Mouse (Mus musculus): ENCODE results near the gene Fam155a. TPM values are rescaled to one million over a fixed set of nuclear protein-coding genes. Genes with fewer than 3 reads are reported as not detected.
"Not testable (repeated sequence)": the region's sequence is repeated elsewhere in the genome, so short reads cannot be mapped to it uniquely, and the experiment has no call there.

Gene Fam155a
- polyA plus RNA-seq, 1 experiment from 2014 or later: 0.16 TPM

DNA sequence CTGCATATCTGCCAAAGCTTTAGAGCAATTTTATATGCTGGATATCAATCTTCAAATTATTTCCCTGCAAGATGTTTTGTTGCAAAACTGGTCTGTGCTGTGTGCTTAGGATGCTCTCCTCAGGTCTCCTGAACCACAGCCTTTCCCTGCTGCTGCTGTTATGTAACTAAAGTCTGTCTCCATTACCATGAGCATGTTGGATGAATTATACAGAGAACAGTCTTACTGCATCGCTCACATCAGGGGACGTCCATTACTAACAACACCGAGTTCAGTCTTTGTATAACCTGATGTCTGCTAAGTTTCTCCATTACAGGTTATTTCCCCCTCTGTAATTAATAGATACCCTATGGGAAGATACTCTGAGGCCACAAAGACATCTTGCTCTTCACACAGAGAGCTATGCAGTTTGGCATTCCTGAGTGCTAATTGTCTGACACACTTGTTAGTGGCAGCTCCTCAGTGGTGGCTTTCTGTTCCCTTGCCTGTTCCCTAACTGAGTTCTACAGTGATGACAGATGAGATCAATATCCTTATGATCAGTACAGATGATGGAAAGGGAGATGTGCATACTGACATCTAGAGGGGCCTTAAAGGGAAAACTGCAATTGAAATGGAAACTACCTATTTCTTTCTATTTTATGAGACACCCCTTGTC lies 372.2 kb downstream of the Fam155a start:
- no peak overlapping the region for H3K4me2 ChIP-seq
- H3K4me3 ChIP-seq (replicated peaks): no peak overlapping the region
- H3K9me3 ChIP-seq (replicated peaks): no peaks in the 10 kb centered on the region
- no peaks in the 10 kb centered on the region for H3K27me3 ChIP-seq
- H3K36me3 ChIP-seq: no peaks in the 10 kb centered on the region
- ATAC-seq (ENCODE audit: low read depth): no peak
- no peak for DNase-seq
- 71% methylated on average over 3 of the region's 3 CpGs for WGBS (ENCODE audit: insufficient replicate concordance)
- H3K4me1 ChIP-seq (replicated peaks): no peaks in the 10 kb centered on the region
- H3K27ac ChIP-seq: no peak overlapping the region
- H3K9ac ChIP-seq: no peak overlapping the region

DNA sequence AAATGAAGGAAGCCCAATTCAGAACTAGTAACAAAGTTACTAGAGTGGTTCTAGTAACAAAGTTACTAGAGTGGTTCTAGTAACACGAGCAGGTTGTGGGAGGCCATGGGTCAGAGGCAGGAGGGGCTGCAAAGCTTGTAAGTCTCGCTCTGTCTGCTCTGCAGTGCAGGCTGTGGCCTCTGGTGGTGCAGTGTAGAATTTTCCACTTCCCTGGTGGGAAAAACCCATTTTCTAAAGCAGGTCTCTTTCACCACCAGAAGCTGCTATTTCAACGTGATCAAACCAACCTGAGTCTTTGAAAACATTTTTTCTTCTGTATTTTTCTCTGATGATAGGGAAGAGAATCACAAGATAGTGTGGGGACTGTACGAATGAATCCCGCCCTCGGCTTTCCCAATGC lies 372.9 kb downstream of the Fam155a start:
- no peak overlapping the region for H3K4me3 ChIP-seq (replicated peaks)
- no peak overlapping the region for H3K4me2 ChIP-seq
- no peaks in the 10 kb centered on the region for H3K36me3 ChIP-seq
- no peak overlapping the region for H3K27ac ChIP-seq
- no peaks in the 10 kb centered on the region for H3K4me1 ChIP-seq (replicated peaks)
- 47% methylated on average over 6 of the region's 6 CpGs for WGBS (ENCODE audit: insufficient replicate concordance)
- no peaks in the 10 kb centered on the region for H3K9me3 ChIP-seq (replicated peaks)
- DNase-seq (no peak), ATAC-seq (ENCODE audit: low read depth) (no peak)
- no peak overlapping the region for H3K9ac ChIP-seq
- H3K27me3 ChIP-seq: no peaks in the 10 kb centered on the region

DNA sequence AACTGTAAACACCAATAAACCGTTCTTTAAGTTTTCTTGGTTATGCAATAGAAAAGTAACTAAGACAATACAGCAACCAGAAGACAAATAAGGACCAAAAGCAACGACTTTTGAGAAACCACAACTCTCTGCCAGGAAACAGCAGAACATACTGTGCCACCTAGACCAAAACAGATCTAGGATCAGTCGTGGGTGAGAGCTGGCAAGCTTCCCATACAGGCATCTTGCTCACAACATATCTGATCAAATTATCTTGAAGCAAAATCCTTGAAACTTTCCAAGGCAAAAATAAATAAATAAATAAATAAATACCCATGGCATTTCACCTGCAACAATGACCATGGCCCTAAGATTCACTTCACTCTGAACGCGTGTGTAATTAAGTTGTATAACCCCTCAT lies 376.3 kb downstream of the Fam155a start:
- Histone ChIP-seq H3K9me3 (replicated peaks) (no peaks in the 10 kb centered on the region), H3K27ac (no peak overlapping the region), H3K27me3 (no peaks in the 10 kb centered on the region), H3K36me3 (no peaks in the 10 kb centered on the region), H3K9ac (no peak overlapping the region), H3K4me3 (replicated peaks) (no peak overlapping the region), H3K4me2 (no peak overlapping the region), H3K4me1 (replicated peaks) (no peaks in the 10 kb centered on the region)
- WGBS (ENCODE audit: insufficient replicate concordance): 61% methylated on average over 5 of the region's 5 CpGs
- DNase-seq: no peak
- ATAC-seq (ENCODE audit: low read depth): no peak

DNA sequence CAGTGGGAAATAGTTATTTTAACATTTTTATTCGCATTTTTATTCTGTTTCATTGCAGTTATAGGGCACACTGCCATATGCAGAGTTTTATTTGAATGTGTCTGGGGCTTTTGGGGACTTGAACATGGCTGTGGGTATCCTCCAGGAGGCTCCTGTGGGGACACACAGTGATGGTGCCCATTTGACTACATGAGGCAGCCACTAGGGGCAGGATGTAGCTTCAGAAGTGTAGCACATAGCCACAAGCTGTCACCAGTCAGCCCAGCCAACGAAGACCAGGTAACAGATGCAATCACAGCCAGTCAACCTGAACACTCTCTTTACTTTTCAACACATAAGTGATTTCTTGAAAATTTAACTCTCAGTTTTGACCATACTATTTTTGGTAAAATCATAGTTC lies 377.7 kb downstream of the Fam155a start:
- Histone ChIP-seq H3K4me2 (no peak overlapping the region), H3K27ac (no peak overlapping the region), H3K9me3 (replicated peaks) (no peaks in the 10 kb centered on the region), H3K9ac (no peak overlapping the region), H3K4me3 (replicated peaks) (no peak overlapping the region), H3K27me3 (no peaks in the 10 kb centered on the region), H3K36me3 (no peaks in the 10 kb centered on the region), H3K4me1 (replicated peaks) (no peaks in the 10 kb centered on the region)
- ATAC-seq (ENCODE audit: low read depth): no peak
- WGBS (ENCODE audit: insufficient replicate concordance): 31% methylated on average over 2 of the region's 2 CpGs
- DNase-seq: no peak

DNA sequence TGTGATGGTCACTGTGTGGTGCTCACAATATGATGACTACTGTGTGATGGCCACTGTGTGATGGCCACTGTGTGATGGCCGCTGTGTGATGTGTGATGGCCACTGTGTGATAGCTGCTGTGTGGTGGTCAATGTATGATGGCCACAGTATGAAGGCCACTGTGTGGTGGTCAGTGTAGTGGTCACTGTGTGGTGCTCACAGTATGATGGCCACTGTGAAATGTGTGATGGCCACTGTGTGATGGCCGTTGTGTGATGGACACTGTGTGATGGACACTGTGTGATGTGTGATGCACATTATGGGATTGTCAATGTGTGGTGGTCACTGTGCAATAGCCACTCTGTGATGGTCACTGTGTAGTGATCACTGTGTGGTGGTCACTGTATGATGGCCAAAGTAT lies 380.7 kb downstream of the Fam155a start:
- H3K4me3 ChIP-seq (replicated peaks); H3K27me3 ChIP-seq; H3K9me3 ChIP-seq (replicated peaks); H3K9ac ChIP-seq; ATAC-seq (ENCODE audit: low read depth); H3K27ac ChIP-seq; H3K4me1 ChIP-seq (replicated peaks); DNase-seq; H3K36me3 ChIP-seq; H3K4me2 ChIP-seq: not testable (repeated sequence)
- 66% methylated on average over 2 of the region's 2 CpGs for WGBS (ENCODE audit: insufficient replicate concordance)

DNA sequence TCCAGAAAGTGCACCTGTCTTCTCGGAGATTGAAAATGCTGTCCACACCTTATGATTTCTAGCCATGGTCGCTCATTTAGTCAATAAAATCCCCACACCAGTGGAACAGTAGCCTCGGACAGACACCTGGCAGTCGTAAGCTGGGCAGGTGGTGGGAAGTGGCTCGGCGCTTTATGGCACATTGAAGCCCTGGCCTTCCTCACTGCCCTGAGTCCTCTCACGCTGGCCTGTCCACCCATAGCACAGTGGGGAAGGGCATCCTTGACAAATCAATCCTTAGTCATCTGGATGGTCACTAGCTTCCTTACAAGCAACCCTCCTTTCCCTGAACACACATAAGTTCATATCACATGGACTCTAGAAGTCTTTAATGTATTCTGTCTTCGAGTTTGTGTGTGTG lies 401.8 kb downstream of the Fam155a start:
- DNase-seq (no peak), ATAC-seq (ENCODE audit: low read depth) (no peak)
- no peak overlapping the region for H3K9ac ChIP-seq
- H3K4me2 ChIP-seq: no peak overlapping the region
- WGBS (ENCODE audit: insufficient replicate concordance): 61% methylated on average over 8 of the region's 8 CpGs
- no peaks in the 10 kb centered on the region for H3K27me3 ChIP-seq
- no peak overlapping the region for H3K4me3 ChIP-seq (replicated peaks)
- H3K4me1 ChIP-seq (replicated peaks): no peaks in the 10 kb centered on the region
- H3K9me3 ChIP-seq (replicated peaks): no peaks in the 10 kb centered on the region
- no peaks in the 10 kb centered on the region for H3K36me3 ChIP-seq
- no peak overlapping the region for H3K27ac ChIP-seq

DNA sequence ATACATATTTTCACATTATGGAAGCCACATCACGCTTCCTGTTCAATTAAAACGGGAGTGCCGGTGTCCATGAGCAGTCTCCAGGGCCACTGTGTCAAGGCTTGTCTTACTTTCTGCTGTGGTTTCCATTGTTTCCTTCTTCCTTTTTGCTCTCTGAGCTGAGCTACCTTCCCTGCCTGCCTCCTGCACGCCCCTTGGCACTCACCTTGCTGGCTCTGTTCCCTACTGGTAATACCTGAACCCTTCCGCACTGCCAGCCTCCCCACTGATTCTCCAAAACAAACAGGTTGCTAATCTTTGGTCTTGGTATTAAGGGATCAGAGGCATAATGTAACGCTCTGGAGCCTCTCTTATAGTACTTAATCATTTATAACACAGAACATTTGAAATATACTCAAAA lies 403.2 kb downstream of the Fam155a start:
- Histone ChIP-seq H3K4me3 (replicated peaks) (no peak overlapping the region), H3K9ac (no peak overlapping the region), H3K27me3 (no peaks in the 10 kb centered on the region), H3K27ac (no peak overlapping the region), H3K36me3 (no peaks in the 10 kb centered on the region), H3K4me2 (no peak overlapping the region), H3K9me3 (replicated peaks) (no peaks in the 10 kb centered on the region), H3K4me1 (replicated peaks) (no peaks in the 10 kb centered on the region)
- 60% methylated on average over 6 of the region's 6 CpGs for WGBS (ENCODE audit: insufficient replicate concordance)
- DNase-seq: no peak
- ATAC-seq (ENCODE audit: low read depth): no peak

DNA sequence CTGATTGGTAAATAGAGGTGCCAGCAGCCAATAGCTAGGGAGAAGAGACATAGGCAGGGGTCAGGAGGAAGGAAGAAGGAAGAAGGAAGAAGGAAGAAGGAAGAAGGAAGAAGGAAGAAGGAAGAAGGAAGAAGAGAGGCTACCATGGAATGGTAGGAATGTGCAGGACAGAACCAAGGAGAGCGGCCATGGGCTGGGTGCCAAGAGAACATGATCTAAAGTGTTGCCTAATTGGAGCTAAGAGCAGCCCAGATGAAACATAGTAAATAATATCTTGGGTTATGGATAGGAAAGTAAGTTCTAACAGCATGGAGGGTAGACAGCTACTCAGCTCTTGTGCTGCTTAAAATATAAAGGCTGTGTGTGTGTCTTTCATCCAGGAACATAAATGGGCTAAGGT lies 405.6 kb downstream of the Fam155a start:
- H3K4me1 ChIP-seq (replicated peaks): no peaks in the 10 kb centered on the region
- H3K36me3 ChIP-seq: no peaks in the 10 kb centered on the region
- no peak overlapping the region for H3K27ac ChIP-seq
- no peak overlapping the region for H3K9ac ChIP-seq
- no peak overlapping the region for H3K4me3 ChIP-seq (replicated peaks)
- DNase-seq: no peak
- no peak overlapping the region for H3K4me2 ChIP-seq
- WGBS (ENCODE audit: insufficient replicate concordance): 70% methylated on average over 1 of the region's 1 CpGs
- H3K27me3 ChIP-seq: no peaks in the 10 kb centered on the region
- ATAC-seq (ENCODE audit: low read depth): no peak
- H3K9me3 ChIP-seq (replicated peaks): no peaks in the 10 kb centered on the region

GRCm38 (mm10) chr8:9348523-9349135 lies 422.3 kb downstream of the Fam155a start:
- ATAC-seq (ENCODE audit: low read depth) (no peak), DNase-seq (no peak)
- no peaks in the 10 kb centered on the region for H3K36me3 ChIP-seq
- H3K9me3 ChIP-seq (replicated peaks): no peaks in the 10 kb centered on the region
- no peaks in the 10 kb centered on the region for H3K4me1 ChIP-seq (replicated peaks)
- H3K4me2 ChIP-seq: no peak overlapping the region
- H3K9ac ChIP-seq: no peak overlapping the region
- no peak overlapping the region for H3K27ac ChIP-seq
- H3K27me3 ChIP-seq: no peaks in the 10 kb centered on the region
- WGBS (ENCODE audit: insufficient replicate concordance): 39% methylated on average over 7 of the region's 7 CpGs
- H3K4me3 ChIP-seq (replicated peaks): no peak overlapping the region

DNA sequence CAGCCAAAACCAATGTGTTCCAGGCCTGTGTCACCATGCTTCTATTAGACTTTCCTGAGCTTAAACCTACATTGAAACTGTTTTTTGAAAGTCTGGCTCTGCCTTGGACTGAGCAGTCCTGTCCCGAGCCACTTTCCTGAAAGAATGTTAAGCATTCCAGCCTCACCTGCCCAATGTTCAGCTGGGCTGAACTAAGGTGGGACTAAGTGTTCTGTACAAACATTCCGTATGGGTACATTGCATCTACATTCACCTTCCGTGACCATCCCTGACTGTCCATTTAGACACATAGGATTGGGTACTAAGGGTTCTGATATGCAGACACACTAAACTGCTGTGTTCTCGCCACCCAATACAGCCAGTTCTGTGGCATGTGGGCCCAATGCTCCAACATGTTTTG lies 423.8 kb downstream of the Fam155a start:
- H3K27me3 ChIP-seq: no peaks in the 10 kb centered on the region

GRCm38 (mm10) chr8:9344136-9344535 lies 426.8 kb downstream of the Fam155a start:
- Histone ChIP-seq H3K4me2 (no peak overlapping the region), H3K4me1 (replicated peaks) (no peaks in the 10 kb centered on the region), H3K36me3 (no peaks in the 10 kb centered on the region), H3K27me3 (no peaks in the 10 kb centered on the region), H3K9ac (no peak overlapping the region), H3K27ac (no peak overlapping the region), H3K4me3 (replicated peaks) (no peak overlapping the region), H3K9me3 (replicated peaks) (no peaks in the 10 kb centered on the region)
- 59% methylated on average over 4 of the region's 4 CpGs for WGBS (ENCODE audit: insufficient replicate concordance)
- ATAC-seq (ENCODE audit: low read depth) (no peak), DNase-seq (no peak)

More for the DNA sequence above, 423.8 kb downstream of the Fam155a start:
- Histone ChIP-seq H3K27ac (no peak overlapping the region), H3K9ac (no peak overlapping the region), H3K4me1 (replicated peaks) (no peaks in the 10 kb centered on the region), H3K36me3 (no peaks in the 10 kb centered on the region), H3K4me3 (replicated peaks) (no peak overlapping the region), H3K9me3 (replicated peaks) (no peaks in the 10 kb centered on the region), H3K4me2 (no peak overlapping the region)
- DNase-seq: no peak
- WGBS (ENCODE audit: insufficient replicate concordance): 52% methylated on average over 4 of the region's 4 CpGs
- no peak for ATAC-seq (ENCODE audit: low read depth)

- Histone ChIP-seq H3K27ac (no peak overlapping the region), H3K4me1 (replicated peaks) (no peaks in the 10 kb centered on the region), H3K27me3 (no peaks in the 10 kb centered on the region), H3K4me3 (replicated peaks) (no peak overlapping the region), H3K4me2 (no peak overlapping the region), H3K36me3 (no peaks in the 10 kb centered on the region), H3K9ac (no peak overlapping the region), H3K9me3 (replicated peaks) (no peaks in the 10 kb centered on the region)
- 67% methylated on average over 9 of the region's 9 CpGs for WGBS (ENCODE audit: insufficient replicate concordance)
- ATAC-seq (ENCODE audit: low read depth) (no peak), DNase-seq (no peak)
These were observed 428.0 kb downstream of the Fam155a start for GRCm38 (mm10) chr8:9342998-9343397.

All from liver, embryonic 13.5 days (tissue).